Mouse (Mus musculus): ENCODE results near the gene Map2k2. TPM values are rescaled to one million over a fixed set of nuclear protein-coding genes. Genes with fewer than 3 reads are reported as not detected.
A peak's percentile ranks its signal among the peaks of the same experiment; 100 is the strongest.
"Not testable (repeated sequence)": the region's sequence is repeated elsewhere in the genome, so short reads cannot be mapped to it uniquely, and the experiment has no call there.

The Map2k2 gene
- total RNA-seq (2021) = 100 to 1,000 TPM; 129 to 131 TPM

DNA sequence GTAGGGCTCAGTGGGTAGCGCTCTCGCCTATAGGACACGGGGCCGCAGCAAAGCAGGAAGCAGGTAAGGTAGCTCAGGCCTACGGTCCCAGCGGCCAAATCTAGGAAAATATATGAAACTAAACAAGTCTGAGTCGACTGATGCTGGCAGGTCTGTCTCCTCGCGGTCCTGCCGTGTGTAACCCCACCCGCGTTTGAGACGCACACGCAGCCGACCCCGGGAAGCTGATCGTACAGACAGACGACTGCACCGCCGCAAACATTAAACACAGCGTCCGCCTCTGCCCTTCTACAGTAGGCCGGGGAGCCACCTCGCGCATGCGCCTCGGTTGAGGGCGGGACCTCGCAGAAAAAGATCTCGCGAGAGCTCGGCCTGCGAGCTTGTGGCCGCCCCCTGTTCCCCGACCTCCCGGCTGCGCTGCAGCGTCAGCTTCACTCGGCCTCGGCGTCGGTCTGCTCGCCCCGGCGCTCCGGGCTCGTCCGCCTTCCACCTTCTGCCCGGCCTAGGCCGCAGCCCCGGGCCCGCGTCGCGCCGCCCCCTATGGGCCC, at the start of gene Map2k2:
Gene Map2k2, plus strand, starts transcription at position 351 of the 548 bp plus-strand sequence.
- intact Hi-C loops (cut with DNase I) = loop anchor here (2.0 kb wide), 1 partner anchor 27 kb away; no protein-coding TSS in a partner anchor
- peak; percentile 98 to 99 for DNase-seq

GRCm38 (mm10) chr10:81057406-81058130, 48.1 kb upstream of the Map2k2 start:
- intact Hi-C loops (cut with DNase I) = no loop called here
- DNase-seq = peak; percentile 55 to 63

GRCm38 (mm10) chr10:81058896-81059295, 46.8 kb upstream of the Map2k2 start:
- no peak for DNase-seq
- intact Hi-C loops (cut with DNase I) = no loop called here

DNA sequence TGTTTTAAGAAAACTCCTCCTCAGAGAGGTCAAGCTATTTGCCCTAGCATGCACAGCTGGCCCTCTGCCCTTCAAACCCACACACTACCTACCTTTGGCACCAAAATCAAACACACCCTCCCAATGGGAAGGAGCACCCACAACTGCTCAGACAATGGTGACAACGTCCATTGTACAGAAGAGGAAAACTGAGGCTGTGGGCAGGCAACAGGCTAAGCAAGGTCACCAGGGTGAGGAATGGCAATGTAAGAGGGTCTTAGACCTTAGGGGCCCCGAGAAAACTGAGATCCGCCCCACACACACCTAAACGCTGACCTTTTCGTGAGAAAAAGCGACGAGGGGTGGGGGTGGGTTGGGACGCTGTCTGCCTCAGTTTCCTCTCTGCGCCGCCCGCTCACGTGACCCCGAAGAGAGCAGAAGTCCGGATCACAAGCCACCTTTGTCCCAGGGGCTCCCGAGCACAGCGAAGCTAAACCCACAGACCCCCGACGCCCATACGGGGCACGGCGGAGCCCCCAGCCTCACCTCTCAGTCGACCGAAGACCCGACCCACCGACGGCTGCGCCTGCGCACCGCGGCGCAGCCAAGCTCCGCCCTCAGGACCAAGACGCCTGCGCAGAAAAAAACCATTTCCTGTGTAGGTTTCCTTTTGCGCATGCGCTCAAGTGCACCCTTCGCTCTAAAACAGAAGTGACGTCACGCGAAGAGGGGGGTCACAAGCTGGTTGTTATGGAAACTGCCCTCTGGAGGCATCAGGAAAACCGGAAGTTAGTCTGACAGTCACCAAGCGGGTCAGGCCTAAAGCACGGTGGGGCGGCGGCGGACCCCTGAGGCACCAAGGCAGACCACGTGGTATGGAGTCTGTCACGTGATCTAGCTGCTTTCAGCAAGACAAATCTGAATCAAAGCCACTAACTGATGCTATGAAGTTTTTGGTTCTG, 45.8 kb upstream of the Map2k2 start, which contains the start of gene Sgta:
Gene Sgta, minus strand, starts transcription at position 579 of the 941 bp plus-strand sequence.
- intact Hi-C loops (cut with DNase I) = no loop called here
- peak; percentile 100 for DNase-seq

DNA sequence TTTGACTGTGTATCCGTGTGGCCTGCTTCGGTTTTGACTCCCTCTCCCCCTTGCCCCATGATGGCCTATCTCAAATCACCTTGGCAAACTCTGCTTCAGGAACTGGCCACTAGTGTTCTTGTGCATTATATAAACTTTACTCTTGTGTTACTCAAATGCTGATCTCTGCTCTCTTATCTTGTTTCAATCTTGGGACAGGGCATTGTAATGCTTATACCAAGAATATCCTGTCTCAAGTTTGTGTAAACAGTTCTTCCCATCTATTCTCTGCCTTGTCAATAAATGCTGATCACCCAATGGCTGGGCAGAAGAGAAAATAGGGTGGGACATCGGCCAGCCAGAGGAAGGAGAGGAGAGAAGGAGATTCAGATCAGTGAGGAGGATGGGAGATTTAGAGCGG, 43.0 kb upstream of the Map2k2 start:
- intact Hi-C loops (cut with DNase I) = no loop called here
- DNase-seq = no peak

DNA sequence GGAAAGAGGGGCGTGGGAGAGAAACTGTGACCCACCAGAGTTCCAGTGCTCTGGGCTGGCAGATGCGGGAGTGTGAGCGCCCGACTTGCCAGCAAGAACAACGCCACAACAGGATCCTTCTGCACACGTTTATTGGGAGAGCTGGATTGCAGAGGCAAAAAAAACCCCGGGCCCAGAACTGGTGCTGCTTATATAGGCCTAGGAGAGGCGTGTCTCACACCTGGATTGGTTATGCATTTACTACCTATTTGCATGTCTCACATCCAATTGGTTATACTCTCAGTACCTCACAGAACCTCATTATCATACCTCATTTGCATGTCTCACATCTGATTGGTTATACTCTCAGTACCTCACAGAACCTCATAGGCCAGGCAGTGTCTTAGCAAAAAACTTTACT, 41.2 kb upstream of the Map2k2 start:
- intact Hi-C loops (cut with DNase I); DNase-seq: not testable (repeated sequence)

DNA sequence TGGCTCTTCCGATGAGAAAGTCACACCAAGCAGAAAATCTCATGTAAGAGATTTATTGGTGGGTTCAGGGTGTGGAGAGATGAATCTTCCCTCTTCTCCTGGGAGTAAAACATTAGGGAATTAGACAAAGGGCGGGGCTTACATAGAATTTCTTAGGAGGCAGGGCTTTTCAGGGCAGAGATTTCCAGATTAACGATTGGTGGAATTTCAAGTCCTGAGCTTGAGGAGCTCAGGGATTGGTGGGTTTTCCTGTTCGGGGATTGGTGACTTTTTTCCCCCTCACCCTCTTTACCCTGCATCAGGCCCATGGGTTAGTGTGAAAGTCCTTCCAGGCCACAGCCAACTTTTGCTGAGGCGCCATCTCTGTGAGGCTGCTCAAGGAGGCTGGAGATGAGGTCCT, 37.0 kb upstream of the Map2k2 start:
- intact Hi-C loops (cut with DNase I) = no loop called here
- no peak for DNase-seq

- DNase-seq = peak; percentile 98
- intact Hi-C loops (cut with DNase I) = no loop called here
Measured at GRCm38 (mm10) chr10:81069836-81070235, 35.9 kb upstream of the Map2k2 start, which contains the start of gene Thop1. Thop1 (plus strand) TSS chr10:81070035.

DNA sequence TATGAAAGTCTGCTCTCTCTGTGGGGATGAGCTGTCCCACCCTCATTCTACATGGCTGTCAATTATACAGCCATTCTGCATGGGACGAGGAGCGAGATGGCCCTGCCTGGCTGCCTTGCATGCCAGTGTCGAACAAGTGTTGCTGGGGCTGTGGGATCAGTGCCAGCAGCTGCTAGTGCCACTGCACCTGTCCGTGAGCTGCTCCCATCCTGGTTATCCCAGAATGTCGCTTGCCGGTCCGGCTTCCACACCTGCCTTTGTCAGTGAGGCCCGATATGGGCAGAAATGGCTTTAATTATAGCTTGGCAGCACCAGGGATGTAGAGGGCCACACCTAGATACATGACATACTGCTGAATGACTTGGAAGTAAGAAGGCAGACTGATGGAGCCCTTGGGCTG, 33.4 kb upstream of the Map2k2 start:
- intact Hi-C loops (cut with DNase I) = no loop called here
- no peak for DNase-seq

DNA sequence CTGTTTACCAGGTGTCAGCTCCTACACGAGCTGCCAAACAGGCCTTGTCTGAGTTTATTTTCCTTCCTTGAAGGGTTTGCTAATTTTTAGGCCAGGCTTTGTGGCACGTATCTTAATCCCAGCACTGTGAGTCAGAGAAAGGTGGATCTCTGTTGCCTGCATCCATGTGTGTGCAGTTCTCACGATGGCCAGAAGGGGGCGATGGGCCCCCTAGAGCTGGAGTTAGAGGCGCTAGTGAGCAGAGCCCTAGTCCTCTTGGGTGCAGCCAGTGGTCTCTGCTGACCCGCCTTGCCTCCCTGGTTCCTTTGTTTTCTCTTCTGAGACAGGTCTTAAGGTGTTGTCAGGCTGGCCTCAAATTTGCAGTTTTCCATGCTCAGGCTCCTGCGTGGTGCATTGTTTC, 32.3 kb upstream of the Map2k2 start:
- DNase-seq = no peak
- intact Hi-C loops (cut with DNase I) = no loop called here

GRCm38 (mm10) chr10:81075734-81076133, 30.0 kb upstream of the Map2k2 start:
- intact Hi-C loops (cut with DNase I) = no loop called here
- DNase-seq = no peak

DNA sequence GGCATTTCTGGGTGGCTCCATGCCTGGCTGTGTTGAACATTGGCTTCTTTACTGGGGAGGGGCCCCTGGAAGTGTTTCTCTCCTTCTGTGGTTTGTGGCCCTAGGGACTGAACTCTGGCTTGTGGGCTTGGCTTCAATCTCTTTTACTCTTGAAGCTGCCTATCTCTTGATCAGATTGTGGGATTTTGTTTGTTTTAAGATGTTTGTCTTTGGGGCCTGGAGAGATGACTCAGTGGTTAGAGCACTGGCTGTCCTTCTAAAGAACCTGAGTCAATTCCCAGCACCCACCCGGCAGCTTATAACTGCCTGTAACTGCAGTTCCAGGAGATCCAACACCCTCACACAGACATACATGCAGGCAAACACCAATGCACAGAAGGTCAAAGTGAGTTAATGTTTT, 29.4 kb upstream of the Map2k2 start:
- intact Hi-C loops (cut with DNase I) = no loop called here
- DNase-seq = no peak

DNA sequence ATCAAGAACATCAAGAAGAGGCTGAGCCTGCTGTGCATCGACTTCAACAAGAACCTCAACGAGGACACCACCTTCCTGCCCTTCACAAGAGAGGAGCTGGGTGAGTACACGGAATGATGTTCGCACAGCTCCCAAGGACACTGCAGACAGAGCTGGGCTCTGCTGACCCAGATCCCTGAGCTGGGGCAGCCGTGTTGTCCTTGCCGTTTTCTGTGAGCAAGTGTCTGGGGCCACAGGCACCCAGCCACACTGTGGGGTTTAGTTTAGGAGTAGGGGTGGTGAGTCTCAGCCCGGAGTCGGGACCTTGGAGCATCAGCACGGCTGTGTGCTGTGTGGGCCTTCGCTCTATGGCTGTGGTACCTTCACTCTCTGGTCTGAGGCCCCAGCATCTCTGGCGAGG, 27.8 kb upstream of the Map2k2 start:
- intact Hi-C loops (cut with DNase I) = no loop called here
- DNase-seq = no peak

- intact Hi-C loops (cut with DNase I) = no loop called here
- DNase-seq = no peak
Measured at GRCm38 (mm10) chr10:81080008-81080655, 25.6 kb upstream of the Map2k2 start.

- peak; percentile 72 to 85 for DNase-seq
- intact Hi-C loops (cut with DNase I) = loop anchor here (2.0 kb wide), 2 partner anchors 66 to 82 kb away; no protein-coding TSS in a partner anchor
Measured at GRCm38 (mm10) chr10:81082168-81082960, 23.4 kb upstream of the Map2k2 start.

GRCm38 (mm10) chr10:81087021-81087420, 18.7 kb upstream of the Map2k2 start:
- no peak for DNase-seq
- intact Hi-C loops (cut with DNase I) = loop anchor here (5.0 kb wide), 1 partner anchor 85 kb away; no protein-coding TSS in a partner anchor

DNA sequence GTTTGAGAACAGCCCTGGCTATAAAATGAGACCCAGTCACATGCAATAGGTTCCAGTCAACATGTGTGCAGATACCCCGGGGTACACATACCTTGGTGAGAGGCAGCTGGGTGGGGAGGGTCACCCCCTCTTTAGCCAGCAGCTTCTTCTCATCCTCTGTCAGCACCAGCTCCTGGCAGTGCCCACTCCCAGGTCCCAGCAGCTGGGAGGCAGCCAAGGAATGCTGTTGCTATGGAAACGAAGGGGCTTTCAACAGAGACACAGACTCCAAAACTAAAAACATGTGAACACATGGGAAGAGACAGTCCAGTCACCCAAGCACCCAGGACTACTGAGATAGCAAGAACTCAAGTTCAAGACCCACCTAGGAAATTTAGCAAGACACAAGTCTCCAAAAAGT, 16.5 kb upstream of the Map2k2 start:
- peak in 1 of 2 experiments; percentile 23 for DNase-seq
- intact Hi-C loops (cut with DNase I) = loop anchor here (5.0 kb wide), 1 partner anchor 83 kb away; no protein-coding TSS in a partner anchor

- intact Hi-C loops (cut with DNase I) = no loop called here
- no peak for DNase-seq
Measured at GRCm38 (mm10) chr10:81090621-81091020, 15.1 kb upstream of the Map2k2 start.

- peak; percentile 54 to 75 for DNase-seq
- intact Hi-C loops (cut with DNase I) = no loop called here
Measured at GRCm38 (mm10) chr10:81092465-81093250, 13.1 kb upstream of the Map2k2 start.
